Mouse (Mus musculus) heart, adult 2 months (tissue): ENCODE results near the gene H2-DMb1. TPM values are rescaled to one million over a fixed set of nuclear protein-coding genes. Genes with fewer than 3 reads are reported as not detected.

Source experiments
- DNase-seq, 2 experiments: peaks; one replicate each; pipeline ENCODE4 v3.0.0; 2021
- H3K27ac ChIP-seq: fragments of 200-600 bp; 2 replicates; pipeline ENCODE4 v1.8.1; 2022
- H3K27me3 ChIP-seq: fragments of 200-500 bp; 2 replicates; pipeline ENCODE4 v1.6.1; 2012; ENCODE audit warnings: mild to moderate bottlenecking, low read length, inconsistent platforms, mixed read lengths; ENCODE audit not compliant: control insufficient read depth, insufficient read depth
- H3K36me3 ChIP-seq: fragments of 200-500 bp; 2 replicates; pipeline ENCODE4 v1.6.1; 2012; ENCODE audit warnings: low read length, inconsistent platforms; ENCODE audit not compliant: control insufficient read depth, insufficient read depth
- H3K4me1 ChIP-seq: fragments of 200-500 bp; 2 replicates; pipeline ENCODE4 v1.6.1; 2011; ENCODE audit warnings: low read length; ENCODE audit not compliant: control insufficient read depth, insufficient read depth
- H3K4me3 ChIP-seq: fragments of 200-600 bp; 2 replicates; pipeline ENCODE4 v1.8.1; 2022
- H3K79me2 ChIP-seq: fragments of 200-500 bp; replicated peaks from 2 replicates; pipeline ENCODE4 v1.6.1; 2012; ENCODE audit warnings: mild to moderate bottlenecking, inconsistent platforms, low read length, moderate library complexity, mixed read lengths; ENCODE audit not compliant: control insufficient read depth, insufficient read depth
- H3K9ac ChIP-seq: fragments of 200-500 bp; 2 replicates; pipeline ENCODE4 v1.6.1; 2012; ENCODE audit warnings: low read depth, mild to moderate bottlenecking, control low read depth, inconsistent platforms, low read length, mixed read lengths
- CTCF ChIP-seq: fragments of 200-600 bp; IDR thresholded peaks from 2 replicates; pipeline ENCODE4 v1.8.1; 2022; ENCODE audit warnings: antibody characterized with exemption, mild to moderate bottlenecking, moderate library complexity
- EP300 ChIP-seq: fragments of 200-500 bp; IDR thresholded peaks from 2 replicates; pipeline ENCODE4 v1.6.1; 2011; ENCODE audit warnings: low read depth, low read length, control low read depth; ENCODE audit not compliant: insufficient read depth
- POLR2A ChIP-seq: fragments of 200-500 bp; IDR thresholded peaks from 2 replicates; pipeline ENCODE4 v1.6.1; 2011; ENCODE audit warnings: mild to moderate bottlenecking, low read depth, low read length, control low read depth; ENCODE audit not compliant: insufficient read depth
- WGBS: fragments of 180-500 bp; shearing (Covaris S2); methylation state at CpG from one replicate; pipeline ENCODE4 v1.1.7; 2018; 5-methylcytosine and 5-hydroxymethylcytosine counted together
- intact Hi-C: fragments of 180-260 bp; cut with DNase I; formaldehyde crosslinking; loops from one replicate; pipeline ENCODE4 v1.15.1; 2025
- long read RNA-seq: library from polyadenylated mRNA; stranded (forward); transcript quantifications from one replicate; pipeline ENCODE4 v2.0.0, GENCODE M21; 2021
- polyA plus RNA-seq: library from polyadenylated mRNA; depleted of rRNA; stranded (reverse); fragments of >200 nt; gene quantifications from 2 replicates; pipeline ENCODE4 v1.2.3, GENCODE M21; 2012; rRNA removed
- total RNA-seq, 2 experiments: library from RNA; stranded (reverse); gene quantifications; 2 replicates each; pipeline ENCODE4 v1.2.3; 2021

The H2-DMb1 gene
- total RNA-seq (1 to 10 TPM; 1.6 to 2.2 TPM), polyA plus RNA-seq (8.9 and 19.1 TPM in 2 replicates)
- long read RNA-seq, partial matches to known transcripts = 0 of 3 reads
- long read RNA-seq, other reads (novel, unspliced or antisense) = 1 of 3 reads

GRCm38 (mm10) chr17:34152923-34153322 is at the start of gene H2-DMb1:
Gene H2-DMb1, plus strand, starts transcription at chr17:34153072.
- Histone ChIP-seq H3K36me3 (no peaks in the 10 kb centered on the region), H3K79me2 (no peaks in the 10 kb centered on the region), H3K4me3 (no peak within 1 kb of the TSS), H3K4me1 (no peaks in the 10 kb centered on the region), H3K9ac (peak within 1 kb of the TSS; percentile 14; the same call in 1 of the 2 replicates), H3K27me3 (no peaks in the 10 kb centered on the region), H3K27ac (no peak within 1 kb of the TSS)
- 45% methylated on average over 4 of the region's 4 CpGs for whole genome bisulfite sequencing
- no peak for TF ChIP-seq CTCF
- TF ChIP-seq POLR2A = no peak
- TF ChIP-seq EP300 = no peak
- peak in 1 of 2 experiments; percentile 53 for DNase-seq
- intact Hi-C loops = no loop called here

DNA sequence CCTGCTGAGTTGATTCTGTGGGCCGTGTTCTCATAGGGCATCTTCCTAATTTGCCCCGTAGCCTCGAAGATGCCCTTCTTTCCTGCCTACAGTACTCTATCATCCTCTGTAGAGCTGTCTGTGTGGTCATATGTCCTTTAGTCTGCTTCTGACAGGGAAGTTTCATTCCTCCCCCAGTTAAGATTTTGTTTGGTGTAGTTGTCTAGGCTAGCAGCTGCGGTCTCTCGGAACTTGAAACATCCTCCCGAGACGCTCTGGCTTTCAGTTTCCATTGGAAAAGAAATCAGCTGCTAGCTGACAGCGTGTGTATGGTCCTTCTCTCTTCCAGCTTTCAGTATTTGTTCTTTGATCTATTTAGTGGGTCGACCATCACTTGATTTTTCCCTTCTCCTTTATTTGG is 48.1 kb upstream of the H2-DMb1 start:
- 76% methylated on average over 9 of the region's 9 CpGs for WGBS
- Histone ChIP-seq H3K79me2 (no peaks in the 10 kb centered on the region), H3K36me3 (no peaks in the 10 kb centered on the region), H3K27me3 (no peaks in the 10 kb centered on the region), H3K27ac (no peak overlapping the region), H3K9ac (no peak overlapping the region), H3K4me1 (peaks cover 3% of the 10 kb centered on the region; the same call in 1 of the 2 replicates), H3K4me3 (no peak overlapping the region)
- TF ChIP-seq EP300 (no peak), POLR2A (no peak), CTCF (no peak)
- DNase-seq = no peak
- intact Hi-C loops = loop anchor here (10.0 kb wide), 1 partner anchor 130 kb away; the partner anchor contains the start of gene H2-Ob

- peaks cover 3% of the 10 kb centered on the region; the same call in 1 of the 2 replicates for H3K4me1 ChIP-seq
- peaks cover 3% of the 10 kb centered on the region for H3K36me3 ChIP-seq
- no peaks in the 10 kb centered on the region for H3K79me2 ChIP-seq
- H3K9ac ChIP-seq = no peak overlapping the region
- TF ChIP-seq POLR2A = no peak
- no peak for TF ChIP-seq EP300
- TF ChIP-seq CTCF = no peak
- no peak overlapping the region for H3K4me3 ChIP-seq
- no peak for DNase-seq
- no peak overlapping the region for H3K27ac ChIP-seq
- intact Hi-C loops = loop anchor here (10.0 kb wide), 1 partner anchor 128 kb away; the partner anchor contains the start of gene H2-Ob
- no peaks in the 10 kb centered on the region for H3K27me3 ChIP-seq
- WGBS = 88% methylated on average over 7 of the region's 7 CpGs
These were observed 46.3 kb upstream of the H2-DMb1 start for GRCm38 (mm10) chr17:34106555-34106954.

DNA sequence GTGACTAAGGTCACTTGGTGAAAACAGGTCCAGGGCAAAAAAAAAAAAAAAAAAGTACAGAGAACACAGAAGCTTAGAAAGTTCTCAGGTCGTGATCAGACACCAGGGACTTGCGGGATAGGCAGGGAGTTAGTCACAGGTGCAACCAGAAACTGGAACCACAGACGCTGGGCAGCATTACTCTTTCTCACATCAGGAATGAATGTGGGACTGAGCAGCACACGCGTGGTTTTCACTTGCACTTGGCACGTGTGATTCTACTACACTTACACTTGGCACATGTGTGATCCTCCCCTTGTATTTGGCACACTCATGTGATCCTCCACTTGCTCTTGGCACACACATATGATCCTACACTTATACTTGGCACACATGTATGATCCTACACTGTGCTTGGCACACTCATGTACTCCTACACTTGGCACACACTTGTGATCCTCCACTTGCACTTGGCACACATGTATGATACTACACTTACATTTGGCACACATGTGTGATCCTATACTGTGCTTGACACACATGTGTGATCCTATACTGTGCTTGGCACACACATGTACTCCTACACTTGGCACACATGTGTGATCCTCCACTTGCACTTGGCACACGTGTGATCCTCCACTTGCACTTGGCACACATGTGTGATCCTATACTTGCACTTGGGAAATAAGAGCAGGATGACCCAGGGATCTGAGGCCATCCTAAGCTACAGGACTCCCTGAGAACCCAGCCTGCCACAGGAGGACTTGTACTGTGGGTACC is 45.6 kb upstream of the H2-DMb1 start:
- TF ChIP-seq CTCF (no peak), POLR2A (no peak), EP300 (no peak)
- intact Hi-C loops = loop anchor here (10.0 kb wide), 1 partner anchor 128 kb away; the partner anchor contains the start of gene H2-Ob
- Histone ChIP-seq H3K27ac (no peak overlapping the region), H3K4me3 (no peak overlapping the region), H3K27me3 (no peaks in the 10 kb centered on the region), H3K9ac (no peak overlapping the region), H3K79me2 (no peaks in the 10 kb centered on the region), H3K36me3 (peaks cover 9% of the 10 kb centered on the region), H3K4me1 (no peaks in the 10 kb centered on the region)
- 75% methylated on average over 7 of the region's 7 CpGs for WGBS
- no peak for DNase-seq

DNA sequence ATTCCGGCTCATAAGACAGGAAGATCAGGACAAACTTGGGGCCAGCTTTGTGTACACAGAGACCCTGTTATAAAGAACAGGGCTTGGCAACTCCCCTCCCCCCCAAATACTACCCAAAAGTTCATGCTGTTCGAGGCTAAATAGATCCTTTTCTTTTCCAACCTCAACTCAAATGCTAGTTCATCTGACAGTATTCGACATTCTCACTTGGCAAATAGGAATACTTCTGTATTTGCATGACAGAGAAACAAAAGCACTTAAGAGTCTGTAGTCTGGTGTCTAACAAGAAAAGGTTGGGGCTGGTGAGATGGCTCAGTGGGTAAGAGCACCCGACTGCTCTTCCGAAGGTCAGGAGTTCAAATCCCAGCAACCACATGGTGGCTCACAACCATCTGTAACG is 44.4 kb upstream of the H2-DMb1 start:
- Histone ChIP-seq H3K9ac (no peak overlapping the region), H3K36me3 (peaks cover 19% of the 10 kb centered on the region), H3K27ac (no peak overlapping the region), H3K27me3 (no peaks in the 10 kb centered on the region), H3K4me3 (no peak overlapping the region), H3K79me2 (no peaks in the 10 kb centered on the region), H3K4me1 (no peaks in the 10 kb centered on the region)
- no peak for TF ChIP-seq EP300
- no peak for TF ChIP-seq CTCF
- no peak for TF ChIP-seq POLR2A
- no peak for DNase-seq
- intact Hi-C loops = loop anchor here (10.0 kb wide), 1 partner anchor 126 kb away; the partner anchor contains the start of gene H2-Ob
- 82% methylated on average over 5 of the region's 6 CpGs for WGBS
